Mouse (Mus musculus): ENCODE measurements at regions not wholly inside any gene's neighbourhood (a gene's known extent, or its start where the extent isn't known, plus 50 kb on each side); places are given as distances from the start of the nearest gene placed in this dataset.

- no peak overlapping the region for H3K4me3 ChIP-seq
- H3K27ac ChIP-seq: no peak overlapping the region
- no peak for TF ChIP-seq CTCF (IDR thresholded peaks at IDR 0.05)
- DNase-seq (ENCODE audit: extremely low spot score in 1 of 2, low spot score in 2 of 2): no peak
- intact Hi-C loops (cut with DNase I): no loop called here
Measured at GRCm38 (mm10) chr17:94165305-94165860, 584.4 kb downstream of the Mettl4 start.

- H3K27ac ChIP-seq: no peak overlapping the region
Measured at GRCm38 (mm10) chr17:94144298-94144697, 605.5 kb downstream of the Mettl4 start.

GRCm38 (mm10) chr17:94133201-94133600 is 616.6 kb downstream of the Mettl4 start:
- no peak for DNase-seq (ENCODE audit: extremely low spot score in 1 of 2, low spot score in 2 of 2)
- Histone ChIP-seq H3K4me3 (no peak overlapping the region), H3K27ac (no peak overlapping the region)
- no peak for TF ChIP-seq CTCF (IDR thresholded peaks at IDR 0.05)
- intact Hi-C loops (cut with DNase I): loop anchor here (5.0 to 10.0 kb wide), 2 partner anchors 122 to 931 kb away; no protein-coding TSS in a partner anchor

More at GRCm38 (mm10) chr17:94144298-94144697, 605.5 kb downstream of the Mettl4 start:
- H3K4me3 ChIP-seq: no peak overlapping the region
- DNase-seq (ENCODE audit: extremely low spot score in 1 of 2, low spot score in 2 of 2): no peak
- TF ChIP-seq CTCF (IDR thresholded peaks at IDR 0.05): no peak
- intact Hi-C loops (cut with DNase I): no loop called here

GRCm38 (mm10) chr17:94093984-94094660 is 655.7 kb downstream of the Mettl4 start:
- intact Hi-C loops (cut with DNase I): no loop called here
- no peak overlapping the region for H3K4me3 ChIP-seq
- H3K27ac ChIP-seq: no peak overlapping the region
- TF ChIP-seq CTCF (IDR thresholded peaks at IDR 0.05): no peak
- no peak for DNase-seq (ENCODE audit: extremely low spot score in 1 of 2, low spot score in 2 of 2)

- Histone ChIP-seq H3K27ac (no peak overlapping the region), H3K4me3 (no peak overlapping the region)
- TF ChIP-seq CTCF (IDR thresholded peaks at IDR 0.05): no peak
- DNase-seq (ENCODE audit: extremely low spot score in 1 of 2, low spot score in 2 of 2): no peak
- intact Hi-C loops (cut with DNase I): no loop called here
Measured at GRCm38 (mm10) chr17:94054436-94055060, 695.3 kb downstream of the Mettl4 start.

GRCm38 (mm10) chr17:94048475-94048874 is 701.3 kb downstream of the Mettl4 start:
- DNase-seq (ENCODE audit: extremely low spot score in 1 of 2, low spot score in 2 of 2): no peak
- intact Hi-C loops (cut with DNase I): no loop called here
- Histone ChIP-seq H3K27ac (no peak overlapping the region), H3K4me3 (no peak overlapping the region)
- no peak for TF ChIP-seq CTCF (IDR thresholded peaks at IDR 0.05)

GRCm38 (mm10) chr17:94038221-94038620 is 711.6 kb downstream of the Mettl4 start:
- DNase-seq (ENCODE audit: extremely low spot score in 1 of 2, low spot score in 2 of 2): no peak
- Histone ChIP-seq H3K4me3 (no peak overlapping the region), H3K27ac (no peak overlapping the region)
- intact Hi-C loops (cut with DNase I): no loop called here
- no peak for TF ChIP-seq CTCF (IDR thresholded peaks at IDR 0.05)

GRCm38 (mm10) chr17:94012386-94012785 is 737.4 kb downstream of the Mettl4 start:
- DNase-seq (ENCODE audit: extremely low spot score in 1 of 2, low spot score in 2 of 2): no peak
- Histone ChIP-seq H3K27ac (no peak overlapping the region), H3K4me3 (no peak overlapping the region)
- intact Hi-C loops (cut with DNase I): no loop called here
- TF ChIP-seq CTCF (IDR thresholded peaks at IDR 0.05): no peak

- TF ChIP-seq CTCF (IDR thresholded peaks at IDR 0.05): no peak
- DNase-seq (ENCODE audit: extremely low spot score in 1 of 2, low spot score in 2 of 2): no peak
- H3K27ac ChIP-seq: peak overlapping the region; percentile 16; the same call in 1 of the 2 replicates
- intact Hi-C loops (cut with DNase I): no loop called here
- no peak overlapping the region for H3K4me3 ChIP-seq
Measured at GRCm38 (mm10) chr17:94002095-94002494, 747.7 kb downstream of the Mettl4 start.

GRCm38 (mm10) chr17:94001515-94001914 is 748.3 kb downstream of the Mettl4 start:
- DNase-seq (ENCODE audit: extremely low spot score in 1 of 2, low spot score in 2 of 2): no peak
- Histone ChIP-seq H3K4me3 (no peak overlapping the region), H3K27ac (peak overlapping the region; percentile 16; the same call in 1 of the 2 replicates)
- no peak for TF ChIP-seq CTCF (IDR thresholded peaks at IDR 0.05)
- intact Hi-C loops (cut with DNase I): no loop called here

GRCm38 (mm10) chr17:93986932-93987331 is 762.9 kb downstream of the Mettl4 start:
- Histone ChIP-seq H3K4me3 (no peak overlapping the region), H3K27ac (no peak overlapping the region)
- intact Hi-C loops (cut with DNase I): no loop called here
- no peak for TF ChIP-seq CTCF (IDR thresholded peaks at IDR 0.05)
- DNase-seq (ENCODE audit: extremely low spot score in 1 of 2, low spot score in 2 of 2): no peak
